Mouse (Mus musculus): ENCODE results near the gene Mark3.

Gene Mark3

DNA sequence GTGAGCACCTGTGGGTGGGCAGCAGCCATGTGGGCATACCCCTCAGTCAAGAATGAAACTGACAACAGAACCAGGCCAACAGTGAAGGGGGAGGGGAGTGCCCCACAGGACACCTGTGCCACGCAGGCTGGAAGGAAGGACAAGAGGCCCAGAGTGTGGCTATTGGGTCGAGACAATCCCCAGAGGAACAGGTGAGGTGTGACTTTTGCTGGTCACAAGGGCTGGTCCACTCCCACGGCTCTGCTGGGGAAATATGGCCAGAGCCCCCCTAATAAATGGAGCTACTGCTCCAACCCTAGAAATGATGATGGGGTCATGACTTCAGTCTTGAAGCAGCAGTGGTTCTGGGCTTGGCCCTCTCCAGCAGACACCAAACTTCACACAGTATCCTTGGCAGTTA lies 129.0 kb downstream of the Mark3 start:
- no peak for DNase-seq

DNA sequence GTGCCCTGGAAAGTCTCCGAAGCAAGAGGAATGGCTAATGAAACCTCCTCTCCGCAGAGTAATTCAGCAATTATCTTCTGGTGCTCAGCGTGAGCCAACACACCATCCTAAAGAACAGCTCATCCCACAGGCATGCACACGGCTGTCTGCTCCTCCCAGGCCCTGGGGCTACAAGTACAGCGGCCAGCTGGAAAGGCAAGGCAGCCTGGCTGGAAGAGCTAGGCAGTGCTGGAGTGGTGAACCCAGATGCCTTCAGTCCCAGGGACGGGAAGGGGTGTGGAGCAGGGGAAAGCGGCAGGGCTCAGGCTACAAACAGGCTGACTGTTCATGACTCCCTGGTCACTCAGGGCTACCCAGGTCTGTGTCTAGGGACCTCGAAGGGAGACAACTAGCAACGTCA lies 130.3 kb downstream of the Mark3 start:
- DNase-seq, result no peak

DNA sequence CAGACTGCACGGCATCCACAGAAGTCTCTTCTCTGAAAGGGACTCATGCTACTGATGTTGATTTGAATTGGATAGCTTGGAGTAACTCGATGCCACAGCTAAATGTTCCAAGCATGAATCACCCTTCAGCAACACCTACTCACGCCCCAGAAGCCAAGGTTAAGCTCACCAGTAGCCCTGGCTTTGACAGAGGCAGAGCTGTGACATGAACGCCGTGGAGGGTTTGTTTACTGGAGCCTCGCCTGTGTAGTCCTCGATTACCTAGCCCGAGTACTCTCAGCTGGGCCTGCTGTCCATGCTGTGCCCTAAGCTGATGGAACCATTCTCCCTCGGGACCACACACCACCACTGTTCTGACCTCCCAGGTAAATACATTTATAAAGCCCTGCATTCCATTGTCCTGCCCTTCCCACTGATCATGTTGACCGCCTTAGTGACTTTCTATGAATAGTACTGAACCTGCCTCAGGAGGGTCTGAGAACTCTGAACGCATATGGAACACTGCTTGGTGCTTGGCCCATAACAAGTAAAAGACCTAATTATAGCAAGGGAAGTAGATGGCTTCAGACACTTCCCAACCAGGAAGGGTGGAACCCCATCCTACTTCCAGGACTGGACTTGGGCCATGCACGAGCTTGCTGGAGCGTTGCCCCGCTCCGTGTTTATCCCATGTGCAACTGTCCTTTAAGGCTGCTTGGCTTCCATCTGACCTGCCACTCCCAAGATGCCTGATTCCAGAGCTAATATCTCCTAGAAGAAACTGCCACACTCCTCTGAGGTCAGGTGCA lies 131.1 kb downstream of the Mark3 start:
- no peak for DNase-seq

Data from liver (tissue).